Mouse (Mus musculus): ENCODE measurements at regions not wholly inside any gene's neighbourhood (a gene's known extent, or its start where the extent isn't known, plus 50 kb on each side); places are given as distances from the start of the nearest gene placed in this dataset.
A peak's percentile ranks its signal among the peaks of the same experiment; 100 is the strongest.

GRCm38 (mm10) chr5:149338016-149338696, 73.4 kb upstream of the Medag start:
- H3K9me3 ChIP-seq (replicated peaks), result no peaks in the 10 kb centered on the region
- WGBS (ENCODE audit: insufficient replicate concordance), result 72% methylated on average over 15 of the region's 15 CpGs
- no peak for ATAC-seq (ENCODE audit: insufficient read depth)
- no peak overlapping the region for H3K27ac ChIP-seq (replicated peaks)
- no peak overlapping the region for H3K4me3 ChIP-seq (replicated peaks)
- no peak overlapping the region for H3K9ac ChIP-seq
- no peaks in the 10 kb centered on the region for H3K36me3 ChIP-seq (replicated peaks)
- H3K4me2 ChIP-seq, result no peak overlapping the region
- no peaks in the 10 kb centered on the region for H3K27me3 ChIP-seq
- H3K4me1 ChIP-seq (replicated peaks), result peaks cover 7% of the 10 kb centered on the region; the same call in 1 of the 2 replicates

- Histone ChIP-seq H3K9ac (no peak overlapping the region), H3K4me3 (replicated peaks) (no peak overlapping the region), H3K27ac (replicated peaks) (no peak overlapping the region), H3K36me3 (replicated peaks) (no peaks in the 10 kb centered on the region), H3K9me3 (replicated peaks) (no peaks in the 10 kb centered on the region), H3K4me1 (replicated peaks) (peaks cover 3% of the 10 kb centered on the region; the same call in 1 of the 2 replicates), H3K27me3 (no peaks in the 10 kb centered on the region), H3K4me2 (no peak overlapping the region)
- ATAC-seq (ENCODE audit: insufficient read depth), result no peak
- WGBS (ENCODE audit: insufficient replicate concordance), result 58% methylated on average over 5 of the region's 5 CpGs
Measured at GRCm38 (mm10) chr5:149338697-149339078, 72.9 kb upstream of the Medag start.

GRCm38 (mm10) chr5:149340361-149340760, 71.2 kb upstream of the Medag start:
- Histone ChIP-seq H3K27me3 (no peaks in the 10 kb centered on the region), H3K9ac (no peak overlapping the region), H3K36me3 (replicated peaks) (no peaks in the 10 kb centered on the region), H3K9me3 (replicated peaks) (no peaks in the 10 kb centered on the region), H3K4me2 (no peak overlapping the region), H3K4me1 (replicated peaks) (no peaks in the 10 kb centered on the region), H3K27ac (replicated peaks) (no peak overlapping the region), H3K4me3 (replicated peaks) (no peak overlapping the region)
- ATAC-seq (ENCODE audit: insufficient read depth), result no peak
- 67% methylated on average over 7 of the region's 7 CpGs for WGBS (ENCODE audit: insufficient replicate concordance)

GRCm38 (mm10) chr5:149341461-149341860, 70.1 kb upstream of the Medag start:
- ATAC-seq (ENCODE audit: insufficient read depth), result no peak
- Histone ChIP-seq H3K27ac (replicated peaks) (no peak overlapping the region), H3K36me3 (replicated peaks) (no peaks in the 10 kb centered on the region), H3K9ac (no peak overlapping the region), H3K4me3 (replicated peaks) (no peak overlapping the region), H3K4me1 (replicated peaks) (no peaks in the 10 kb centered on the region), H3K4me2 (no peak overlapping the region), H3K27me3 (no peaks in the 10 kb centered on the region), H3K9me3 (replicated peaks) (no peaks in the 10 kb centered on the region)
- WGBS (ENCODE audit: insufficient replicate concordance), result 56% methylated on average over 6 of the region's 6 CpGs

GRCm38 (mm10) chr5:149343610-149344527, 67.7 kb upstream of the Medag start:
- no peaks in the 10 kb centered on the region for H3K4me1 ChIP-seq (replicated peaks)
- no peaks in the 10 kb centered on the region for H3K36me3 ChIP-seq (replicated peaks)
- H3K9ac ChIP-seq, result no peak overlapping the region
- no peak overlapping the region for H3K27ac ChIP-seq (replicated peaks)
- H3K9me3 ChIP-seq (replicated peaks), result no peaks in the 10 kb centered on the region
- 64% methylated on average over 21 of the region's 21 CpGs for WGBS (ENCODE audit: insufficient replicate concordance)
- H3K4me2 ChIP-seq, result no peak overlapping the region
- H3K27me3 ChIP-seq, result no peaks in the 10 kb centered on the region
- no peak for ATAC-seq (ENCODE audit: insufficient read depth)
- H3K4me3 ChIP-seq (replicated peaks), result no peak overlapping the region

GRCm38 (mm10) chr5:149344528-149344855, 67.1 kb upstream of the Medag start:
- no peak overlapping the region for H3K27ac ChIP-seq (replicated peaks)
- no peak overlapping the region for H3K4me3 ChIP-seq (replicated peaks)
- H3K36me3 ChIP-seq (replicated peaks), result no peaks in the 10 kb centered on the region
- H3K9ac ChIP-seq, result no peak overlapping the region
- no peak overlapping the region for H3K4me2 ChIP-seq
- 70% methylated on average over 4 of the region's 4 CpGs for WGBS (ENCODE audit: insufficient replicate concordance)
- no peaks in the 10 kb centered on the region for H3K4me1 ChIP-seq (replicated peaks)
- H3K9me3 ChIP-seq (replicated peaks), result no peaks in the 10 kb centered on the region
- no peaks in the 10 kb centered on the region for H3K27me3 ChIP-seq
- no peak for ATAC-seq (ENCODE audit: insufficient read depth)

- Histone ChIP-seq H3K9ac (no peak overlapping the region), H3K36me3 (replicated peaks) (no peaks in the 10 kb centered on the region), H3K4me1 (replicated peaks) (no peaks in the 10 kb centered on the region), H3K4me2 (no peak overlapping the region), H3K9me3 (replicated peaks) (no peaks in the 10 kb centered on the region), H3K4me3 (replicated peaks) (no peak overlapping the region), H3K27ac (replicated peaks) (no peak overlapping the region), H3K27me3 (no peaks in the 10 kb centered on the region)
- ATAC-seq (ENCODE audit: insufficient read depth), result no peak
- 60% methylated on average over 6 of the region's 6 CpGs for WGBS (ENCODE audit: insufficient replicate concordance)
Measured at GRCm38 (mm10) chr5:149345161-149345560, 66.4 kb upstream of the Medag start.

GRCm38 (mm10) chr5:149349685-149350084, 61.9 kb upstream of the Medag start:
- Histone ChIP-seq H3K4me1 (replicated peaks) (peaks cover 19% of the 10 kb centered on the region), H3K9ac (no peak overlapping the region)
- no peak for ATAC-seq (ENCODE audit: insufficient read depth)

GRCm38 (mm10) chr5:149353039-149353655, 58.4 kb upstream of the Medag start:
- no peaks in the 10 kb centered on the region for H3K9me3 ChIP-seq (replicated peaks)
- H3K9ac ChIP-seq, result no peak overlapping the region
- 53% methylated on average over 14 of the region's 14 CpGs for WGBS (ENCODE audit: insufficient replicate concordance)
- H3K27me3 ChIP-seq, result no peaks in the 10 kb centered on the region
- no peak overlapping the region for H3K27ac ChIP-seq (replicated peaks)
- peaks cover 24% of the 10 kb centered on the region for H3K4me1 ChIP-seq (replicated peaks)
- no peaks in the 10 kb centered on the region for H3K36me3 ChIP-seq (replicated peaks)
- H3K4me3 ChIP-seq (replicated peaks), result no peak overlapping the region
- no peak for ATAC-seq (ENCODE audit: insufficient read depth)
- no peak overlapping the region for H3K4me2 ChIP-seq

More at GRCm38 (mm10) chr5:149349685-149350084, 61.9 kb upstream of the Medag start:
- H3K4me2 ChIP-seq, result no peak overlapping the region
- H3K27ac ChIP-seq (replicated peaks), result no peak overlapping the region
- no peaks in the 10 kb centered on the region for H3K27me3 ChIP-seq
- H3K4me3 ChIP-seq (replicated peaks), result no peak overlapping the region
- 66% methylated on average over 8 of the region's 8 CpGs for WGBS (ENCODE audit: insufficient replicate concordance)
- H3K36me3 ChIP-seq (replicated peaks), result no peaks in the 10 kb centered on the region
- H3K9me3 ChIP-seq (replicated peaks), result no peaks in the 10 kb centered on the region

GRCm38 (mm10) chr5:149354448-149355115, 57.0 kb upstream of the Medag start:
- Histone ChIP-seq H3K27ac (replicated peaks) (peak overlapping the region; percentile 42; the same call in 1 of the 2 replicates), H3K4me3 (replicated peaks) (no peak overlapping the region), H3K9me3 (replicated peaks) (no peaks in the 10 kb centered on the region), H3K9ac (no peak overlapping the region), H3K27me3 (no peaks in the 10 kb centered on the region), H3K36me3 (replicated peaks) (no peaks in the 10 kb centered on the region), H3K4me2 (no peak overlapping the region), H3K4me1 (replicated peaks) (peaks cover 24% of the 10 kb centered on the region)
- WGBS (ENCODE audit: insufficient replicate concordance), result 18% methylated on average over 4 of the region's 4 CpGs
- ATAC-seq (ENCODE audit: insufficient read depth), result peak; percentile 91

GRCm38 (mm10) chr5:149355131-149355530, 56.4 kb upstream of the Medag start:
- WGBS (ENCODE audit: insufficient replicate concordance), result 66% methylated on average over 7 of the region's 7 CpGs
- H3K27me3 ChIP-seq, result no peaks in the 10 kb centered on the region
- no peaks in the 10 kb centered on the region for H3K9me3 ChIP-seq (replicated peaks)
- no peak overlapping the region for H3K9ac ChIP-seq
- no peak overlapping the region for H3K4me2 ChIP-seq
- peaks cover 24% of the 10 kb centered on the region for H3K4me1 ChIP-seq (replicated peaks)
- ATAC-seq (ENCODE audit: insufficient read depth), result no peak
- no peaks in the 10 kb centered on the region for H3K36me3 ChIP-seq (replicated peaks)
- no peak overlapping the region for H3K4me3 ChIP-seq (replicated peaks)
- peak overlapping the region; percentile 25; the same call in 1 of the 2 replicates for H3K27ac ChIP-seq (replicated peaks)

Data from liver, embryonic 15.5 days (tissue).